Mouse (Mus musculus) cerebellum, adult 11 months (tissue): ENCODE data around the gene 6030458C11Rik.
"Not testable (repeated sequence)": the region's sequence is repeated elsewhere in the genome, so short reads cannot be mapped to it uniquely, and the experiment has no call there.

ENCODE experiments used
- DNase-seq: peaks from one replicate; pipeline ENCODE4 v3.0.0; 2022

The 6030458C11Rik gene

GRCm38 (mm10) chr15:12817592-12817991 is 6.9 kb downstream of the 6030458C11Rik start:
- DNase-seq, result no peak

- no peak for DNase-seq
Measured at GRCm38 (mm10) chr15:12812646-12813045, 11.8 kb downstream of the 6030458C11Rik start.

- DNase-seq, result no peak
Measured at GRCm38 (mm10) chr15:12809305-12809704, 15.1 kb downstream of the 6030458C11Rik start.

- DNase-seq, result no peak
Measured at GRCm38 (mm10) chr15:12807088-12807487, 17.4 kb downstream of the 6030458C11Rik start.

GRCm38 (mm10) chr15:12805071-12805470 is 19.4 kb downstream of the 6030458C11Rik start:
- no peak for DNase-seq

GRCm38 (mm10) chr15:12801142-12801506 is 23.3 kb downstream of the 6030458C11Rik start:
- not testable (repeated sequence) for DNase-seq

- no peak for DNase-seq
Measured at GRCm38 (mm10) chr15:12800405-12801141, 23.9 kb downstream of the 6030458C11Rik start.

GRCm38 (mm10) chr15:12798043-12798442 is 26.4 kb downstream of the 6030458C11Rik start:
- no peak for DNase-seq

- no peak for DNase-seq
Measured at GRCm38 (mm10) chr15:12795909-12796470, 28.5 kb downstream of the 6030458C11Rik start.

GRCm38 (mm10) chr15:12795457-12795894 is 29.0 kb downstream of the 6030458C11Rik start:
- peak; percentile 41 for DNase-seq

GRCm38 (mm10) chr15:12794311-12794710 is 30.1 kb downstream of the 6030458C11Rik start:
- no peak for DNase-seq

GRCm38 (mm10) chr15:12789406-12789867 is 35.0 kb downstream of the 6030458C11Rik start:
- DNase-seq, result no peak

- DNase-seq, result no peak
Measured at GRCm38 (mm10) chr15:12788536-12788935, 35.9 kb downstream of the 6030458C11Rik start.

GRCm38 (mm10) chr15:12781729-12782326 is 42.6 kb downstream of the 6030458C11Rik start:
- no peak for DNase-seq

GRCm38 (mm10) chr15:12781296-12781695 is 43.2 kb downstream of the 6030458C11Rik start:
- DNase-seq, result no peak

GRCm38 (mm10) chr15:12774149-12774753 is 50.2 kb downstream of the 6030458C11Rik start:
- DNase-seq, result no peak

- DNase-seq, result no peak
Measured at GRCm38 (mm10) chr15:12770958-12771357, 53.5 kb downstream of the 6030458C11Rik start.

GRCm38 (mm10) chr15:12766848-12767247 is 57.6 kb downstream of the 6030458C11Rik start:
- DNase-seq, result no peak

- DNase-seq, result no peak
Measured at GRCm38 (mm10) chr15:12763147-12763546, 61.3 kb downstream of the 6030458C11Rik start.

- DNase-seq, result no peak
Measured at GRCm38 (mm10) chr15:12762258-12762913, 62.1 kb downstream of the 6030458C11Rik start.

- no peak for DNase-seq
Measured at GRCm38 (mm10) chr15:12760747-12761146, 63.7 kb downstream of the 6030458C11Rik start.

- DNase-seq, result no peak
Measured at GRCm38 (mm10) chr15:12758461-12758860, 66.0 kb downstream of the 6030458C11Rik start.
